Mouse (Mus musculus) heart, postnatal 4 days (tissue): ENCODE measurements around the gene Mrrf. TPM values are rescaled to one million over a fixed set of nuclear protein-coding genes. Genes with fewer than 3 reads are reported as not detected.

Experiments
- DNase-seq: peaks from one replicate; pipeline ENCODE4 v3.0.0; 2021
- total RNA-seq, 2 experiments: library from RNA; stranded (reverse); gene quantifications; 2 replicates each; pipeline ENCODE4 v1.2.3; 2021

Mrrf gene
- 10 to 100 TPM; 37.3 to 39.1 TPM for total RNA-seq

GRCm38 (mm10) chr2:36136300-36136941 lies at the start of gene Mrrf, which contains the start of gene Rbm18:
Gene Mrrf, plus strand, starts transcription at chr2:36136389.
Gene Rbm18, minus strand, starts transcription at chr2:36136773.
- DNase-seq, result peak; percentile 93

DNA sequence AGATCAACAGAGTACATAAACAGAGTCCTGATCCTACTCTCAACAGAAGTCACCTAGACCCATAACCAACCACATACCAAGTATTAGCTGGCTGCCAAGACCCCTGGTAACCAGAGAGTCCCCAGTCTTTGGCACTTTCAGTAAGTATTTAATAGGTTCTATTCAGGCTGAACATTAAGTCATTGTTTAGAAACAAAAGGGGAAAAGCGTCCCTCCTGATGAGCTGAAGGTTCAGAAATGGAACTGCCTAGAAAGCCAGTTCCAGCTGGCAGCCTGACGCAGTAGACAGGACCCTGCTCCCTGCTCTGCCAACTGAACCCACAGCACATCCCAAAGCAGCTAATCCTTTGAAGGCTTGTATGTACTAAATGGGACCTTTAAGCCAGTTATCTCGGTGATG lies 47.0 kb upstream of the Mrrf start:
- no peak for DNase-seq

- peak; percentile 67 for DNase-seq
Measured at GRCm38 (mm10) chr2:36090853-36091741, 45.1 kb upstream of the Mrrf start.

- DNase-seq, result no peak
Measured at GRCm38 (mm10) chr2:36092748-36093147, 43.4 kb upstream of the Mrrf start.

- DNase-seq, result no peak
Measured at GRCm38 (mm10) chr2:36093301-36093700, 42.9 kb upstream of the Mrrf start.

DNA sequence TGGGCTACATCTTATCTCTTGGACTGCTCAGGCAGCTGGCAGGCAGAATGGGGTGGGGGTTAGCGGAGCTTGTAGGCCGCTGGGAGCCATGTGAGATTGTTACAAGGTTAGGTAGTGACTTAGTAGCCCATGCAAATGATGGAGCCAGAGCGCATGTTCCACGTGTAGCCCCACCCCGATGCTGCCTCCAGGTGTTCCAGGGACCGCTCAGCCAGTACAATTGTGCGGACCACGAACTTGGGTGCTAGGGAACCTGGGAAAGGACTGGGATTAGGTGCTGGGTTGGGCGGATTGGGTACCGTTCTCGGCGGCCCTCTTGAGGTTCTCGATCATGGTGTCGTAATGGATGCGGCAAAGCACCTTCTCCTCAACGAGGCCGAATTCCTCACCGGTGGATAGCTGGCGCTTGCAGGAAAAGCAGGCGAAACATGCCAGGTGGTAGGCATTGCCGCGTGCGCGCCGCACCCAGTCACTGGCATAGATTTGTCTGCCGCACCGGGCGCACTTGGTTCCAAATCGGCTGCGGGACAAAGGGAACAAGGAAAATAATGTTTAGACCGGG lies 42.2 kb upstream of the Mrrf start:
- no peak for DNase-seq

- DNase-seq, result no peak
Measured at GRCm38 (mm10) chr2:36097129-36097815, 38.9 kb upstream of the Mrrf start.

DNA sequence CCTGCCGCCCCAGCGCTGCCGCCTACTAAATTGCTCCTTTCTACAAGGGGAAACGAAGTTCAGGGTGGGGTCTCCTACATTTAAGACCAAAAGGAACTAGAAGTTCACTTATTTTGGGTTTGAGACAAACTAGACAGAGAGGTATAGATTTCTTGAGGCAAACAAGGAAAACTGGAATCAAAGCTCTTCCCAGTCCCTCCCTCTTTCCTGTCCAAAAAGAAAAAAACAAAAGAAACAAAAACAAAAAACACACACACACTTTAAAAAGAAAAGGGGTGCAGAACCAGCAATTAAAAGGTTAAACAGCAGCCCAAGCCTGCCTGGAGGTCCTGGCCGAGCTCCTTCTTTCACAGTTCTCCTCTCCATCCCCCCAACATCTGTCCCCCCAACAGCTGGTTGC lies 38.2 kb upstream of the Mrrf start:
- DNase-seq, result no peak

GRCm38 (mm10) chr2:36099739-36100138 lies 36.5 kb upstream of the Mrrf start:
- no peak for DNase-seq

GRCm38 (mm10) chr2:36101866-36102558 lies 34.2 kb upstream of the Mrrf start:
- no peak for DNase-seq

DNA sequence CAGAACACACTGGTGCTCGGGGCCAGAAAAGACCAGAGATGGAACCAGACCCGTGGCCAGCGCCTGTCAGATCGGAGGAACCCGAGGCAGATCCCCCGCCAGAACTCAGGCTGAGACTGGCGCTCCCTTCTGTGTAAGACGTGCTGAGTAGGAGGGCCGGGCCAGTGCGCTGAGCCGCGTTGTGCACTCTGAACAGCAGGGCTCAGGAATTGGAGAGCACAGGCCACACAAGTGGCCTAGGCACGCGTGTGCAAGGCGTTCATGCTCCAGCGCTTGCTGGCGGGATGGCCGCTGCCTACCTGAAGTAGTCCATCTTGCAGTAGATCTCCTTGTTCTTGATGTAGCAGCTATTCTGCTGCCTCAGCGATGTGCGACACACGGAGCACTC lies 33.6 kb upstream of the Mrrf start:
- DNase-seq, result no peak

- no peak for DNase-seq
Measured at GRCm38 (mm10) chr2:36103069-36103554, 33.1 kb upstream of the Mrrf start.

GRCm38 (mm10) chr2:36103555-36104367 lies 32.4 kb upstream of the Mrrf start:
- DNase-seq, result peak; percentile 32

GRCm38 (mm10) chr2:36104436-36104955 lies 31.7 kb upstream of the Mrrf start:
- no peak for DNase-seq

- peak; percentile 33 for DNase-seq
Measured at GRCm38 (mm10) chr2:36104956-36105741, 31.0 kb upstream of the Mrrf start, which contains the start of gene Lhx6. Gene Lhx6, minus strand, starts transcription at chr2:36105408.

DNA sequence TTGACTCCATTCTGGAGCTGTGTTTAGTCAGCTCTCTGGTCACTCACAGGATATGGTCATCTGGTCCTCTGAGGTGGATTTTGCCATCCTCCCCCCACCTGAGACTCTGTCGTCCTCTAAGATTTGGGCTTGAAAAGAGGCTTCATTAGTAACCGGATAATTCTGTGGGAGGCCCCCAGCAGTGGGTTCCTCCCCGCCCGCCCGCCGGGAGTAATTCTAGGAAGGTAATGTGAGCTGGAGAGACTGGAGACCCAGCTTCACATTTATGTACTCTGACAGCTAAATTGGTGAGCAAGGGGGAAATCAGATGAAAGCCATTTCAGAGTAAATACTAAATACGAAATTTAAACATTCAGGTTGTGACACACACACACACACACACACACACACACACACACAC lies 27.6 kb upstream of the Mrrf start:
- DNase-seq, result no peak

- no peak for DNase-seq
Measured at GRCm38 (mm10) chr2:36112632-36113031, 23.6 kb upstream of the Mrrf start.

DNA sequence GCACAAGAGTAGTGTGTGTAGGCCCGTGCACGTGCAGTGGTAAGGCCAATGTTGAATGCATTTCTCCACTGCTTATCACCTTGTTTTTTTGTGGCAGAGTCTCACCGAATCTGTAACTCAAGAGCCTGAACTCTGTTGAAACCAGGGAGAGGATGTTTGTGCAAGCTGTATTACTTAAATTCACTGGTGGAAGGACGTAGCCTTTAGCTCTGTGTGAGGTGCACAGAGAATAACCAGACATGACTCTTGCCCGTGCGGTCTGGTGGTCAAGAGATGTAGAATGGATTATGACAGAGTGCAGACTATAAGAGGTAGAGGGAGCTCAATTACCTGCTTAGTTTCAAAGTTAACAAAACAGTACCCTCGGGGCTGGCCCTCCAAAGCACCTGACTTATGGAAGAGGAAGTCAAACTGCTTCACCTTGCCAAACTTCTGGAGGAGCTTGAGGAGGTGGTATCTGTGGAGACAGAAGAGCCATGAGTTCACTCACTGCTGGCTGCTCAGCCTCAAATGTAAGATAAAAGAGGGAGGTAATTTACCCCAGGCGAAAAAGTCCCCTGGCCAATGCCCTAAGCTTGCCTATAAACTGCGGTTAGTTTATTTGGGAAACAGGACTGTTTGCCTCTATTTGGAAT lies 9.3 kb upstream of the Mrrf start:
- no peak for DNase-seq

DNA sequence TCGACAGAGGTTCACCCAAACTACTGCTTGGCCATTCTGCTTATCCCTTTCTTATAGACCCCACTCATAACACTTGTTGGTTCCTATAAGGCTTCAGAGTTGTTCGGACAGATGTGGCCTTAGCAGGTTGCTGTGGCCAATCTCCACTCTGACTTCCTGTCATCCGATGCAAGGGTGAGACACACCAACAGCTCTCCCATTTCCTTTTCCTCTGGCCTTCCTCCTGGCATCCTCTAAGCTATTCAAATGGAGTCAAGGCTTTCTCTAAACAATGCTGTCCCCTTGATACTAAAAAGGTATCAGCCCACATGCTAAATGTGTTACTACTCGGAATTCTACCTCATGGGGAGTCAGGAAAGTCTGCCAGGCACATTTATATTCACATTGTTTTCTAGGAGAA lies 8.2 kb upstream of the Mrrf start:
- DNase-seq, result no peak

DNA sequence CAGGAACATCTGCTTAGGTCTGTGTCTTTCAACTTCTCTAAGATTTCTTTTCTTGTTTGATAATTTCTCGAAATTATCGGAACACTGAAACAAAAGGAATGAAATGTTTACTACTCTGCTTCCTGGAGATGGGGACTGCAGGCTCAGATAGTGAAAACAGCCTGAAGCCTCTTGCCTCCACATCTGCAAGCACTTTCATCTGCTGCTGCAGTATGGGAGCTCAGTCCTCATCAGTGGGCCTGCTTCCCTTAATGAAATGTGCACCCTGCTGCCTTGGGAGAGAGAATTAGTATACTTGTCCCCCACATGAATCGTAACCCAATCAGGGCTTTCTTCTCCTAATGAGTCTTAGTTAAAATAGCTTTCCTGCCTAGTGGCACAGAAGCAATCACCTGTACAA lies 7.1 kb upstream of the Mrrf start:
- no peak for DNase-seq
